Mouse (Mus musculus): ENCODE results near the gene Taf8. TPM values are rescaled to one million over a fixed set of nuclear protein-coding genes. Genes with fewer than 3 reads are reported as not detected.

Taf8 gene
- total and polyA plus RNA-seq, 3 experiments = 15.2 to 25.7 TPM; not detected in 1

GRCm38 (mm10) chr17:47506042-47506441, 4.0 kb upstream of the Taf8 start:
- Histone ChIP-seq H3K79me2 (ENCODE audit: control insufficient read depth, insufficient read depth, low read length, poor library complexity) (peaks cover 3% of the 10 kb centered on the region), H3K4me1 (ENCODE audit: control insufficient read depth in 1 of 2, insufficient read depth in 2 of 2, low read length in 2 of 2) (peaks cover 8 to 46% of the 10 kb centered on the region in 2 experiments; a peak in 3 of 4 replicates), H3K27ac (ENCODE audit: control insufficient read depth, low read depth, low read length) (no peak overlapping the region), H3K27me3 (ENCODE audit: control insufficient read depth in 1 of 2, insufficient read depth in 2 of 2, low read length in 2 of 2) (no peaks in the 10 kb centered on the region), H3K4me3 (ENCODE audit: control insufficient read depth in 1 of 2, insufficient read depth in 1 of 2, low read depth in 2 of 2, low read length in 2 of 2) (no peak overlapping the region), H3K9me3 (replicated peaks; ENCODE audit: insufficient read depth, low read length) (no peaks in the 10 kb centered on the region), H3K36me3 (ENCODE audit: control insufficient read depth in 1 of 2, insufficient read depth in 2 of 2, low read length in 2 of 2) (peaks cover 0 to 16% of the 10 kb centered on the region in 2 experiments; a peak in 2 of 4 replicates), H3K9ac (ENCODE audit: control insufficient read depth, low read depth, low read length, poor library complexity, severe bottlenecking) (no peak overlapping the region)
- TF ChIP-seq TCF12 (IDR thresholded peaks at IDR 0.05; ENCODE audit: low read depth, low read length) = no peak
- TF ChIP-seq CTCF (IDR thresholded peaks at IDR 0.05 in 2 of 3, conservative IDR thresholded peaks at IDR 0.05 in 1 of 3; ENCODE audit: control insufficient read depth in 1 of 3, insufficient read depth in 1 of 3, low read depth in 2 of 3, low read length in 3 of 3, poor library complexity in 1 of 3, severe bottlenecking in 1 of 3) = no peak
- DNase-seq (ENCODE audit: low read depth, low spot score) = no peak

- no peak for DNase-seq (ENCODE audit: low read depth, low spot score)
- Histone ChIP-seq H3K36me3 (ENCODE audit: control insufficient read depth in 1 of 2, insufficient read depth in 2 of 2, low read length in 2 of 2) (peaks cover under 1 to 14% of the 10 kb centered on the region in 2 experiments; a peak in 3 of 4 replicates), H3K4me1 (ENCODE audit: control insufficient read depth in 1 of 2, insufficient read depth in 2 of 2, low read length in 2 of 2) (peaks cover 8 to 49% of the 10 kb centered on the region in 2 experiments; a peak in 3 of 4 replicates), H3K9ac (ENCODE audit: control insufficient read depth, low read depth, low read length, poor library complexity, severe bottlenecking) (peak overlapping the region; percentile 70), H3K79me2 (ENCODE audit: control insufficient read depth, insufficient read depth, low read length, poor library complexity) (peaks cover 5% of the 10 kb centered on the region), H3K9me3 (replicated peaks; ENCODE audit: insufficient read depth, low read length) (no peaks in the 10 kb centered on the region), H3K27me3 (ENCODE audit: control insufficient read depth in 1 of 2, insufficient read depth in 2 of 2, low read length in 2 of 2) (no peaks in the 10 kb centered on the region), H3K27ac (ENCODE audit: control insufficient read depth, low read depth, low read length) (peak overlapping the region; percentile 58), H3K4me3 (ENCODE audit: control insufficient read depth in 1 of 2, insufficient read depth in 1 of 2, low read depth in 2 of 2, low read length in 2 of 2) (peak overlapping the region; percentile 62 to 63)
- TF ChIP-seq UBTF (IDR thresholded peaks at IDR 0.05; ENCODE audit: borderline replicate concordance, insufficient read depth, low read depth, low read length) = no peak
- TF ChIP-seq SMC3 (IDR thresholded peaks at IDR 0.05; ENCODE audit: low read depth, low read length) = no peak
- no peak for TF ChIP-seq MEF2A (IDR thresholded peaks at IDR 0.05; ENCODE audit: extremely low read depth, insufficient replicate concordance, low read depth, low read length, poor library complexity, severe bottlenecking)
- no peak for TF ChIP-seq NELFE (IDR thresholded peaks at IDR 0.05; ENCODE audit: low read depth, low read length)
- TF ChIP-seq TAL1 (IDR thresholded peaks at IDR 0.05; ENCODE audit: low read length) = no peak
- no peak for TF ChIP-seq NRF1 (IDR thresholded peaks at IDR 0.05; ENCODE audit: insufficient read depth, low read depth, low read length, poor library complexity, severe bottlenecking)
- no peak for TF ChIP-seq USF1 (IDR thresholded peaks at IDR 0.05; ENCODE audit: low read depth, low read length)
- no peak for TF ChIP-seq POLR2AphosphoS2 (IDR thresholded peaks at IDR 0.05; ENCODE audit: low read length)
- TF ChIP-seq MAZ (IDR thresholded peaks at IDR 0.05; ENCODE audit: low read depth, low read length) = 0 out of 2 replicates have a peak, but pooled peaks have one; percentile 8
- peak; percentile 97 for TF ChIP-seq ZKSCAN1 (IDR thresholded peaks at IDR 0.05; ENCODE audit: low read depth, low read length)
- no peak for TF ChIP-seq CHD2 (IDR thresholded peaks at IDR 0.05; ENCODE audit: low read length)
Observed at GRCm38 (mm10) chr17:47505566-47505965, 3.5 kb upstream of the Taf8 start.

- peak; percentile 76 for DNase-seq (ENCODE audit: low read depth, low spot score)
- Histone ChIP-seq H3K36me3 (ENCODE audit: control insufficient read depth in 1 of 2, insufficient read depth in 2 of 2, low read length in 2 of 2) (peaks cover 1 to 12% of the 10 kb centered on the region in 2 experiments; a peak in 3 of 4 replicates), H3K27me3 (ENCODE audit: control insufficient read depth in 1 of 2, insufficient read depth in 2 of 2, low read length in 2 of 2) (no peaks in the 10 kb centered on the region), H3K9ac (ENCODE audit: control insufficient read depth, low read depth, low read length, poor library complexity, severe bottlenecking) (peak within 1 kb of the TSS; percentile 70), H3K79me2 (ENCODE audit: control insufficient read depth, insufficient read depth, low read length, poor library complexity) (peaks cover 5% of the 10 kb centered on the region), H3K4me3 (ENCODE audit: control insufficient read depth in 1 of 2, insufficient read depth in 1 of 2, low read depth in 2 of 2, low read length in 2 of 2) (peak within 1 kb of the TSS; percentile 62 to 63), H3K4me1 (ENCODE audit: control insufficient read depth in 1 of 2, insufficient read depth in 2 of 2, low read length in 2 of 2) (peaks cover 8 to 49% of the 10 kb centered on the region in 2 experiments; a peak in 3 of 4 replicates), H3K9me3 (replicated peaks; ENCODE audit: insufficient read depth, low read length) (no peaks in the 10 kb centered on the region), H3K27ac (ENCODE audit: control insufficient read depth, low read depth, low read length) (peak within 1 kb of the TSS; percentile 58)
- TF ChIP-seq GATA1 (IDR thresholded peaks at IDR 0.05; ENCODE audit: low read depth, low read length) = no peak
- TF ChIP-seq CTCF (IDR thresholded peaks at IDR 0.05 in 2 of 3, conservative IDR thresholded peaks at IDR 0.05 in 1 of 3; ENCODE audit: control insufficient read depth in 1 of 3, insufficient read depth in 1 of 3, low read depth in 2 of 3, low read length in 3 of 3, poor library complexity in 1 of 3, severe bottlenecking in 1 of 3) = no peak
- no peak for TF ChIP-seq JUND (IDR thresholded peaks at IDR 0.05; ENCODE audit: low read depth, low read length)
- TF ChIP-seq POLR2A (IDR thresholded peaks at IDR 0.05; ENCODE audit: control insufficient read depth in 1 of 2, insufficient read depth in 1 of 2, low read depth in 1 of 2, low read length in 2 of 2, poor library complexity in 1 of 2) = peak in 1 of 2 experiments; percentile 40; a peak in 1 of 4 replicates
- TF ChIP-seq NRF1 (IDR thresholded peaks at IDR 0.05; ENCODE audit: insufficient read depth, low read depth, low read length, poor library complexity, severe bottlenecking) = no peak
- TF ChIP-seq MXI1 (IDR thresholded peaks at IDR 0.05; ENCODE audit: low read depth, low read length) = no peak; the same call in 1 of the 2 replicates
- TF ChIP-seq SIN3A (IDR thresholded peaks at IDR 0.05; ENCODE audit: low read length) = peak; percentile 76
- TF ChIP-seq HCFC1 (IDR thresholded peaks at IDR 0.05; ENCODE audit: low read depth, low read length) = 0 out of 2 replicates have a peak, but pooled peaks have one; percentile 4
- peak; percentile 76 for TF ChIP-seq ELF1 (IDR thresholded peaks at IDR 0.05; ENCODE audit: low read depth, low read length)
- no peak for TF ChIP-seq SMC3 (IDR thresholded peaks at IDR 0.05; ENCODE audit: low read depth, low read length)
- no peak for TF ChIP-seq KAT2A (conservative IDR thresholded peaks at IDR 0.05; ENCODE audit: low read depth, low read length)
- 0 out of 2 replicates have a peak, but pooled peaks have one; percentile 25 for TF ChIP-seq USF1 (IDR thresholded peaks at IDR 0.05; ENCODE audit: low read depth, low read length)
- peak; percentile 51; the same call in 1 of the 2 replicates for TF ChIP-seq BHLHE40 (IDR thresholded peaks at IDR 0.05; ENCODE audit: borderline replicate concordance, low read depth, low read length)
- TF ChIP-seq MAX (IDR thresholded peaks at IDR 0.05; ENCODE audit: low read length) = peak; percentile 66
- TF ChIP-seq ETS1 (IDR thresholded peaks at IDR 0.05; ENCODE audit: low read depth, low read length) = peak; percentile 6; the same call in 1 of the 2 replicates
Observed at GRCm38 (mm10) chr17:47504941-47505346, 2.9 kb upstream of the Taf8 start, which contains the start of gene Ccnd3. Ccnd3 (plus strand) TSS chr17:47505051.
